Mouse (Mus musculus) central nervous system, embryonic 11.5 days (tissue): ENCODE results near the gene Olfr146. TPM values are rescaled to one million over a fixed set of nuclear protein-coding genes. Genes with fewer than 3 reads are reported as not detected.

Source experiments
- polyA plus RNA-seq: library from polyadenylated mRNA; depleted of rRNA; stranded (reverse); fragments of >200 nt; gene quantifications from 2 replicates; pipeline ENCODE4 v1.2.3, GENCODE M21; 2012; rRNA removed

Gene Olfr146
- not detected in 2 replicates for polyA plus RNA-seq

DNA sequence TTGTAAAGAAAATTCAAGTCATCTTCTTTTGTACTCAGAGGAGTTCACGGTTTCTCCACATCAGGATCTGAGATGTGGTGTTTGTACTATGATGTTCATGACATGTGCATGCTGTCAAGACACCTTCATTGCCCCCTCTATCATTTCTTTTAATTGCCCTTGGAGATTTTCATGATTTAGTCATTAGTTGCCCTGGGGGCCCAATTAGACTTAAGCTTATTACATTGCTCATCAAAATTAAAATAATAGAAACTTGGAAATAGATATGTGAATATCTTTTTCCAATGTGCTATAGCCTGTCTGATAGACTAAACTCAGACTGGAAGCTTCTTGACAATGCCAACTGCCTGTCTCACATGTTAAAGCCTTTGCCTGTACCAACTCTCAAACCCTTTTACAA lies at the start of gene Olfr146:
TSS of gene Olfr146 (minus strand) at position 101 of the 400 bp plus-strand sequence.

DNA sequence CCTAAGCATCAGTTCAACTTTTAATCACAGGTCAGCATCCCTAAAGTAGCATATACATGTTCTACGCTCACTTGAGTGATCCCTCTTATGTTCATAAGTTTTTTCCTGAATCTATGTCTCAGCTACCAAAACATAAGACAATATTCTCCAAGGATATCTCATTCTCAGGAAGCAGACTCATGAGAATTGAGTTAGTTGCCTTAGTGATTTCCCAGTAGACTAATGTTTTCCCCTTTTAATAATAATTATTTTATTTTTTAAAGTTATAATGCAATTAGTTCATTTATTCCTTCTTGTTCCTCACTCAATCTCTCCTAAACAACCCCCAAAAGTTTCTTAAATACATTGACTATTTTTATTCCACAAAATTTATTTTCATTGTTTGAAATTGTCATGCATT lies 41.7 kb upstream of the Olfr146 start, which contains the start of gene Olfr937:
TSS of gene Olfr937 (minus strand) at position 101 of the 400 bp plus-strand sequence.

DNA sequence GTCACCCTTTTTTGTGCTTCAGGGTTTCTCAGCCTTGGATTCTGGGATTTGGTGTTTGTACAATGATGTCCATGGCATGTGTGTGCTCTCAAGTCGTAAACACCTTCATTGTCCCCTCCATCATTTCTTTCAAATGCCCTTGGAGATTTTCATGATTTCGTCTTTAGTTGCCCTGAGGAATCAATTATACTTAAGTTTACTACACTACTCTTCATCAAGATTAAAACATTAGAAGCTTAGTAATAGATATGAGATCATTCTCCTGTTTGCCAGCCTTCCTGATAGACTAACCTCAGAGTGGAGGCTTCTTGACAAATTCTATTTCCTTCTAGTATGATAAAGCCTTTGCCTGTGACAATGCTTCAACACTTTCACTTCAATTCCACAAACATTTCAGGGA lies 23.6 kb downstream of the Olfr146 start, which contains the start of gene Olfr935:
TSS of gene Olfr935 (minus strand) at position 101 of the 400 bp plus-strand sequence.

DNA sequence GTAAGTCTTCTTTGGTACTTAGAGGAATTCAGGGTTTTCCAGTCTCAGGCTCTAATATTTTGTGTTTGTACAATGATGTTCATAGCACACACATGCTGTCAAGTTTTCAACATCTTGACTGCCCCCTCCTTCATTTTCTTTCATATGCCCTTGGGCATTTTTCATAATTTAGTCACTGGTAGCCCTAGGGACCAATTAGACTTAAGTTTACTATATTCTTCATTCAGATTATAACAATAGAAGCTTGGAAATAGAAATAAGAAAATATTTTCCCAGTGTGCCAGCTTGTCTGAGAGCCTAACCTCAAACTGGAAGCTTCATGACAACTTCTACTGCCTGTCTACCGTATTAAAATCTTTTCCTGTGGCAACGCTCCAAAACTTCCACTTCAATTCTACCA lies 35.0 kb downstream of the Olfr146 start, which contains the start of gene Olfr934:
TSS of gene Olfr934 (minus strand) at position 101 of the 400 bp plus-strand sequence.

GRCm38 (mm10) chr9:38972013-38972412 lies 51.2 kb downstream of the Olfr146 start, which contains the start of gene Olfr933:
Gene Olfr933, plus strand, starts transcription at chr9:38972313.

Other genes starting within 250 kb of the Olfr146 start
- gene Olfr922, start 208.8 kb downstream of the Olfr146 start, polyA plus RNA-seq, result not detected in 2 replicates
- not detected in 2 replicates for gene Olfr923, start 196.8 kb downstream of the Olfr146 start, polyA plus RNA-seq
- not detected in 2 replicates for gene Olfr924, start 178.9 kb downstream of the Olfr146 start, polyA plus RNA-seq
- gene Olfr26, start 168.3 kb downstream of the Olfr146 start, polyA plus RNA-seq, result not detected in 2 replicates
- gene Olfr926, start 146.3 kb downstream of the Olfr146 start, polyA plus RNA-seq, result not detected in 2 replicates
- gene Olfr930, start 93.6 kb downstream of the Olfr146 start, polyA plus RNA-seq, result not detected in 2 replicates
- not detected in 2 replicates for gene Olfr933, start 51.1 kb downstream of the Olfr146 start, polyA plus RNA-seq
- not detected in 2 replicates for gene Olfr934, start 35.1 kb downstream of the Olfr146 start, polyA plus RNA-seq
- gene Olfr935, start 23.7 kb downstream of the Olfr146 start, polyA plus RNA-seq, result not detected in 2 replicates
- not detected in 2 replicates for gene Olfr937, start 41.6 kb upstream of the Olfr146 start, polyA plus RNA-seq
- gene Olfr938, start 55.5 kb upstream of the Olfr146 start, polyA plus RNA-seq, result not detected in 2 replicates
- gene Olfr27, start 104.8 kb upstream of the Olfr146 start, polyA plus RNA-seq, result not detected in 2 replicates
- not detected in 2 replicates for gene Olfr943, start 142.9 kb upstream of the Olfr146 start, polyA plus RNA-seq
- gene Olfr944, start 178.5 kb upstream of the Olfr146 start, polyA plus RNA-seq, result not detected in 2 replicates
- gene Olfr1537, start 226.6 kb upstream of the Olfr146 start, polyA plus RNA-seq, result not detected in 2 replicates